Mouse (Mus musculus): ENCODE data around the gene D6Ertd527e.

DNA sequence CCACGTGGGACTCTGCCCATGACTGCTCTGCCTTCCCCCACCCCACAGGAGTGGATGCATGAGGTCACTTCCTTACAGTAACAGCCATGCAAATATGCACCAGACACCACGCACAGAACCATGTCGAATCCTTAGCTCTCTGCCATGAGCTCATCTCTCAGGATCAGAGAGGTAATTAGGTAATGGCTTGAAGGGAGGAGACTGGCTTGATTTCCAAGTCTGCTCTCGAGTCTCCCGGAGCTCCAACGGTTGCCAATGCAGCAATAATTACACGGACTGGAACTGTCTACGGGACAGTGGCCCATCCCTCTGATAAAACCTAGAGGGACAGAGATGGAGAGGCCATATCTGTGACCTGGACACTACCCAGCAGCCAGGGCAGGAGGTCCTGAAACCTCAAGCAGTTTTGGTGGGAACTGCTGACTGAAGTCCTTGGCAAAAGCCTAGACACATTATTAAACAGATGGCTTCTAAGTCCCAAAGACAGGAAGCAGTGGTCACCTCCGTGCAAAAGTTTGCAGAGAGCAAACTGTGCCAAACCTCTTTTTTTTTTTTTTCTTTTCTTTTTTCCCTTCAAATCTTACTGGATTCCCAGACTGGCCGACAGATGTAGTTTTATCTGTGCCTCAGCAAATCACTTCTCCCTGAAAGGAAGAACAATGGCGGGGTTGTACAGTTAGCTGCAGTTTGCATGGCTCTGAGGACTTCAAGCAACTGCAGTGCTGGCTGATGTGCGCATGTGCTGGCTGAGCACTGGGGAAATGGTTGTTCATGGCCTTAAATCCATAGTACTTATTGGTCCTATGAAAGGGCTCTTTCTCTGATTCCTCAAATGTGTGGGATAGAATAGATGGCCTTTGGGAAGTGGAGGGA is 57.1 kb downstream of the D6Ertd527e start:
- TF ChIP-seq CTCF (IDR thresholded peaks at IDR 0.05; ENCODE audit: control insufficient read depth, insufficient read depth, insufficient read length): no peak
- no peak for TF ChIP-seq CEBPB (IDR thresholded peaks at IDR 0.05; ENCODE audit: low read depth)
- no peak for TF ChIP-seq MYOD1 (IDR thresholded peaks at IDR 0.05; ENCODE audit: control insufficient read depth, insufficient read length, low read depth)
- TF ChIP-seq USF1 (IDR thresholded peaks at IDR 0.05; ENCODE audit: low read depth): no peak
